Mouse (Mus musculus) forebrain, embryonic 11.5 days (tissue): ENCODE results near the gene Cdh23. TPM values are rescaled to one million over a fixed set of nuclear protein-coding genes. Genes with fewer than 3 reads are reported as not detected.
A peak's percentile ranks its signal among the peaks of the same experiment; 100 is the strongest.

Experiments
- ATAC-seq: fragments of 200-750 bp; cut with Nextera tagmentation; replicated peaks from 2 replicates; pipeline ENCODE4 v1.8.0; 2017; ENCODE audit warnings: moderate TSS enrichment; ENCODE audit not compliant: low FRiP score
- DNase-seq: peaks from one replicate; pipeline ENCODE4 v3.0.0-alpha.2; 2017; ENCODE audit warnings: low spot score
- H3K27ac ChIP-seq: fragments of 300-500 bp; sonication (generic); 2 replicates; pipeline ENCODE4 v1.5.1; 2014; ENCODE audit warnings: low read depth, low read length
- H3K27me3 ChIP-seq: fragments of 300-500 bp; sonication (generic); 2 replicates; pipeline ENCODE4 v1.6.1; 2014; ENCODE audit warnings: mild to moderate bottlenecking, low read length, mixed read lengths; ENCODE audit not compliant: control insufficient read depth, insufficient read depth
- H3K36me3 ChIP-seq: fragments of 300-500 bp; sonication (generic); 2 replicates; pipeline ENCODE4 v1.6.1; 2014; ENCODE audit warnings: mild to moderate bottlenecking, low read length, moderate library complexity, mixed read lengths; ENCODE audit not compliant: control insufficient read depth, insufficient read depth
- H3K4me1 ChIP-seq: fragments of 300-500 bp; sonication (generic); replicated peaks from 2 replicates; pipeline ENCODE4 v1.6.1; 2014; ENCODE audit warnings: low read length, mixed read lengths; ENCODE audit not compliant: control insufficient read depth, insufficient read depth
- H3K4me2 ChIP-seq: fragments of 300-500 bp; sonication (generic); 2 replicates; pipeline ENCODE4 v1.6.1; 2014; ENCODE audit warnings: low read depth, mild to moderate bottlenecking, low read length, moderate library complexity, mixed read lengths; ENCODE audit not compliant: severe bottlenecking
- H3K4me3 ChIP-seq: fragments of 300-500 bp; sonication (generic); 2 replicates; pipeline ENCODE4 v1.5.1; 2014; ENCODE audit warnings: low read depth, low read length
- H3K9ac ChIP-seq: fragments of 300-500 bp; sonication (generic); 2 replicates; pipeline ENCODE4 v1.6.1; 2014; ENCODE audit warnings: low read length
- H3K9me3 ChIP-seq: fragments of 300-500 bp; sonication (generic); 2 replicates; pipeline ENCODE4 v1.6.1; 2016; ENCODE audit warnings: low read length, mixed read lengths; ENCODE audit not compliant: control insufficient read depth
- WGBS: fragments of 180-500 bp; shearing (Covaris S2); extraction: QIAGEN DNeasy Blood & Tissue Kit; methylation state at CpG from one replicate; pipeline ENCODE4 v1.1.7; 2014; 5-methylcytosine and 5-hydroxymethylcytosine counted together
- polyA plus RNA-seq: library from polyadenylated mRNA; unstranded; fragments of >200 nt; fragmentation: Nextera tagmentation; extraction: Ambion mirVana; gene quantifications from 2 replicates; pipeline ENCODE4 v1.2.1, GENCODE M21; 2014

The Cdh23 gene
- polyA plus RNA-seq, 1 experiment from 2014 or later = 0.36 TPM

DNA sequence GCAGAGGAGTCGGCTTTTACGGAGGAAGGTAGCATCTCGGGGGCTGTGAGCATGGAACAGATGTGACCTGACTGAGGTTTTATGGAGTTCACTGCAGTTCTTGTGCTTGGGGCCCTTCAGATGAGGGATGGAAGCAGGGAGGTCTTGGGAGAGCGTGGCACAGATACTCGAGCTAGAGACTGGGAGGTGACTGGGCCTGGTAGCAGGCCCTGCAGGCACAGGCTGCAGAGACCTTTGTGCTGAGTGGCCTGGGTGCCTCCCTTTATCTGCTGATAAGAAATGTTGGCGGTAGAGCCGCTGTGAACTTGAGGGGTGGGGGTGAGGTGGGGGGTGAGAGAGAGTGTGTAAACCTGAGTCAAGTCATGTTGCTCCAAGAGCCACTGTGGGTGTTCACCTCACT, 361.7 kb downstream of the Cdh23 start:
- Histone ChIP-seq H3K36me3 (no peaks in the 10 kb centered on the region), H3K4me3 (no peak overlapping the region), H3K9me3 (no peaks in the 10 kb centered on the region), H3K4me1 (no peaks in the 10 kb centered on the region), H3K4me2 (no peak overlapping the region), H3K27me3 (no peaks in the 10 kb centered on the region), H3K9ac (no peak overlapping the region), H3K27ac (no peak overlapping the region)
- ATAC-seq (no peak), DNase-seq (no peak)
- 86% methylated on average over 7 of the region's 7 CpGs for WGBS

DNA sequence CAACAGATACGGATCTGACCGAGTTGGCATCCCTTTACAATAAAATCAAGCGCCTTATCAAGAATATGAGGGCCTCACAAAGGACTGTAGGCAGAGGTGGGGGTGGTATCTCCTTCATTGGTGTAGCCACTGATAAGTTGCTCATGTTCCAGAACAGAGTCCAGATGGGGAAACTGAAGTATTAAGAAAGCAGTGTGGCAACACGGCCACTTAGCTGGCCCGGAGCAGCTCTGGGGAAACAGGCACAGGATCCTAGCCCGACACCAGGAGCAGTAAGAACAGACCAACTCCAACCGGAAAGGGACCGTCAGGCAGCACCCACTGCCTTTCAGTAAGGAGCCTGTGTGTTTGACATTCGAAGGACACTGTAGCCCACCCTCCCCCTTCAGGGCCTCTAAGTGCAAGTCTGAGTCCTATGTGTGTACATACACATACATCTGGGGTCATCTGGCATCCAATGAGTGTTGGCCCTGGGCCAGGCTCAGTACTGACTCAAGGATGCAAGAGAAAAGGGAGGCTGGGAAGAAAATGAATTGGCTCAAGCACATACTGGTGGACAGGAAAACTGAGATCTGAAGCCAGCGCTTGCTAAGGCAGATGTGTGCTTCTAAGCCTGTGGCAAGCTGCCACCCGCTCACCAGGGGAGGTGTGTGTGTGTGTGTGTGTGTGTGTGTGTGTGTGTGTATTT, 367.2 kb downstream of the Cdh23 start:
- ATAC-seq (no peak), DNase-seq (no peak)
- H3K4me1 ChIP-seq = no peaks in the 10 kb centered on the region
- WGBS = 90% methylated on average over 11 of the region's 11 CpGs
- no peak overlapping the region for H3K9ac ChIP-seq
- H3K27me3 ChIP-seq = no peaks in the 10 kb centered on the region
- no peak overlapping the region for H3K4me2 ChIP-seq
- H3K4me3 ChIP-seq = no peak overlapping the region
- no peak overlapping the region for H3K27ac ChIP-seq
- H3K36me3 ChIP-seq = no peaks in the 10 kb centered on the region
- H3K9me3 ChIP-seq = no peaks in the 10 kb centered on the region

DNA sequence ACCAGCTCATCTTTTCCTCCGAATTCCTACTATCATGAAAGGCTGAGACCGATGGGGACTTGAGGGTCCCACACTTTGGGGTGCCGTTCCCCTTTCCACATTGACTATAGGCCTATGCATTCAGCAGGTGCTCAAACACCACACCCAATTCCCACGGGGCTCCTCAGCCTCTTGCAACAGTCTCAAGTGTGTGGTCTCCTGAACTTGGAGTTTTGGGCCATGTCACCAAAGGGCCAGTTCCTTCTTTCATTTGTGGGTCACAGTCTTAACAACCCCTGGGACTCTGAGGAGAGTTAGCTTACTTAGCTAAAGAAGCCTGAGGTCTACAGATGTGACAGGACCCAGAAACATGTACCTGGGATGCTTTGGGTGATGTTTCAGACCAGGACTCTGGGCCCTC, 380.1 kb downstream of the Cdh23 start:
- DNase-seq (no peak), ATAC-seq (no peak)
- Histone ChIP-seq H3K4me1 (no peaks in the 10 kb centered on the region), H3K4me3 (no peak overlapping the region), H3K9me3 (no peaks in the 10 kb centered on the region), H3K4me2 (no peak overlapping the region), H3K9ac (no peak overlapping the region), H3K27ac (no peak overlapping the region), H3K36me3 (no peaks in the 10 kb centered on the region), H3K27me3 (no peaks in the 10 kb centered on the region)
- WGBS = 87% methylated on average over 4 of the region's 4 CpGs

DNA sequence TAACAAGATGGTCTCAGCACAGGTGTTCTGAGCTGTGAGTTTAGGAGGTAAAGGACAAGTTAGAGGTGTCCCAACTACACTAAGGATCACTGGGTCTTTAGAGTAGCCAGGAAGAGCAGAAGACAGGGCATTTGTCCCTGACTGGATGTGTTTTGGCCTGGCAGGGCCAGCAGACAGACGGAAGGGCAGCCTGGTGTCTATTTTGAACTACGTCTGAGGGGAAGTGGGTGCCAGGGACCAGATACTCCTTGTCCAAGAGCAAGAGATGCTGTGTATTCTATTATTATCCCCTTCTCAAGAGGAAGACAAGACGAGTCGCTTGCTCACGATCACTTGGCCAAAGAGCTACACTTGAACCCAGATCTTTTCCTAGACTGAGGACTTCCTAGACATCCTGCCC, 382.7 kb downstream of the Cdh23 start:
- H3K9ac ChIP-seq = no peak overlapping the region
- over 99% methylated on average over 5 of the region's 5 CpGs for WGBS
- H3K36me3 ChIP-seq = no peaks in the 10 kb centered on the region
- ATAC-seq (no peak), DNase-seq (no peak)
- H3K4me1 ChIP-seq = no peaks in the 10 kb centered on the region
- H3K4me2 ChIP-seq = no peak overlapping the region
- H3K27me3 ChIP-seq = no peaks in the 10 kb centered on the region
- no peak overlapping the region for H3K27ac ChIP-seq
- H3K9me3 ChIP-seq = no peaks in the 10 kb centered on the region
- no peak overlapping the region for H3K4me3 ChIP-seq

DNA sequence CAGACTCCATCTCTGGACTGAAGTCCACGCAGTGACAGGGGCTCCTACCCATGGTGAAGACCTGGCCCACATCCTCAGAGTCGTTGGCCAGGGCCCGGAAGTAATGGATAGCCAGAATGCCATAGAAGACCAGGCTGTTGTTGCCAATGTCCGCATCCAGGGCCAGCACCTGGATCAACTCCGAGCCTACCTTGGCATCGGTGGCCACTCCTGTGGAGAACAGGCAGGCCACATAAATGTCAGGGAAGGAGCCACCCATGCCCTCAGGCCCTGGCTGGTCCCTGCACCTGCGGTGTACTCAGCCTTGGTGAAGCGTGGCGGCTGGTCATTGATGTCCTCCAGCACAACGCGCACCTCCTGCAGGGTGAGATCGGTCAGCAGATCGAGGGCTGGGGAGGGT, 385.7 kb downstream of the Cdh23 start:
- 94% methylated on average over 13 of the region's 13 CpGs for whole genome bisulfite sequencing

DNA sequence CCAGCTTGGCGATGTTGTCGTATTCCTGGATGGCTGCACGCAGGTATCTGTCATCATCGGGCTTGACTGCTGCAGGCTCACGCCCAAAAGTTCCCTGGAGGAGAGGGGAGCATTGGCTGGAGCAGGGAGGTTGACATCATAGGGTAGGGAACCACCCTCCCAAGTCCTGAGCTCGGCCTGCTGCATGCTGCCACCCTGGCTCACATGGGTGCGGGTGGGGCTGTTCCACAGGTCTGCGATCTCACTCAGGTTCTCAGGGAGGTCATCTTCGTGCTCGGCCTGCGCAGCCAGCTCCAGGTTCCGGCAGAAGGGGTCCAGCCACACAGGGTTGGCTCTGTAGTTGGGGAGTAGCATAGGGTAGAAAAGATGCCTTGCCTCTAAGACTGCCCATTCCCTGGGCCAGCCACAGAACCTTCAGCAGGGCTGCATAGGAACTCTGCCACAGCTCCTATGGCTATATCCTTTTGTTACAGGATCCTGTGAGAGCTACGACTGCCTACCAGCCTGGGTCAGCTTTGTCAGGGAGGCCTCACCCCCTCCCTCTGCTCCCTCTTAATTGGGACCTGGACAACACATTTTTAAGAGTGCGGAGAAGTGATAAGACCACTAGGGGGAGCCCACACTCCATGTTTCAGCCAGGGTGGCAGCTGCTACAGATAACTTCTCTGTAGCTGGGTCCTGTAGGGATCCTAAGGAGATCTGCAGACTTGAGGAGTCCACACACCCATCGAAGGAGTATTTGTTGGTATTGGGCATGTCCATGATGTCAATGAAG, 391.2 kb downstream of the Cdh23 start:
- Histone ChIP-seq H3K9ac (no peak overlapping the region), H3K4me2 (no peak overlapping the region), H3K9me3 (no peaks in the 10 kb centered on the region), H3K36me3 (peaks cover 7% of the 10 kb centered on the region; the same call in 1 of the 2 replicates), H3K4me1 (no peaks in the 10 kb centered on the region), H3K4me3 (no peak overlapping the region), H3K27me3 (no peaks in the 10 kb centered on the region), H3K27ac (no peak overlapping the region)
- ATAC-seq (peak; percentile 82), DNase-seq (peak; percentile 88)
- 68% methylated on average over 15 of the region's 15 CpGs for WGBS

More for the DNA sequence above, 385.7 kb downstream of the Cdh23 start:
- ATAC-seq (no peak), DNase-seq (no peak)
- no peaks in the 10 kb centered on the region for H3K36me3 ChIP-seq
- no peaks in the 10 kb centered on the region for H3K27me3 ChIP-seq
- H3K4me2 ChIP-seq = no peak overlapping the region
- H3K4me1 ChIP-seq = no peaks in the 10 kb centered on the region
- no peak overlapping the region for H3K4me3 ChIP-seq
- H3K27ac ChIP-seq = no peak overlapping the region
- H3K9ac ChIP-seq = no peak overlapping the region
- no peaks in the 10 kb centered on the region for H3K9me3 ChIP-seq

DNA sequence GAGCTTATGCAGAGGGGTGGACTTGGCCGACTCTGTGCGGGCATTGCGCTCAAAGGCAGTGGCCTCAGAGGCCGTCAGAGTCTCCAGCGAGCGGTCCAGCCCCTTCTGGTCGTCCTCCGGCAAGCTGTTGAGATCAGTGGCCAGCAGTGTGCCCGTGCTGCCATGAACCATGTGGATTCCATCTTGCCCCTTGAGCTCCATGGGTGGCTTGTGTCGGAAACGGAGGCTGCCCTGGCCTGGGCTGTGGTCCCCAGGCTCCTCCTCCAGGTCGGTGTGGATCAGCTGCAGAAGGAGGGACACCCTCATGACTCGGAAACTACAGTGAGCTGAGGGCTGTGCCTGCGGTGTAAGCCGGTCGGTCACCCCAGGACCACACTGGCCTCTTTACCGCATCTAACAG, 392.9 kb downstream of the Cdh23 start:
- Histone ChIP-seq H3K27ac (no peak overlapping the region), H3K27me3 (no peaks in the 10 kb centered on the region), H3K4me1 (no peaks in the 10 kb centered on the region), H3K4me3 (no peak overlapping the region), H3K9ac (no peak overlapping the region), H3K4me2 (no peak overlapping the region), H3K9me3 (no peaks in the 10 kb centered on the region), H3K36me3 (peaks cover 11% of the 10 kb centered on the region)
- ATAC-seq = no peak
- DNase-seq = no peak
- WGBS = 86% methylated on average over 17 of the region's 17 CpGs

DNA sequence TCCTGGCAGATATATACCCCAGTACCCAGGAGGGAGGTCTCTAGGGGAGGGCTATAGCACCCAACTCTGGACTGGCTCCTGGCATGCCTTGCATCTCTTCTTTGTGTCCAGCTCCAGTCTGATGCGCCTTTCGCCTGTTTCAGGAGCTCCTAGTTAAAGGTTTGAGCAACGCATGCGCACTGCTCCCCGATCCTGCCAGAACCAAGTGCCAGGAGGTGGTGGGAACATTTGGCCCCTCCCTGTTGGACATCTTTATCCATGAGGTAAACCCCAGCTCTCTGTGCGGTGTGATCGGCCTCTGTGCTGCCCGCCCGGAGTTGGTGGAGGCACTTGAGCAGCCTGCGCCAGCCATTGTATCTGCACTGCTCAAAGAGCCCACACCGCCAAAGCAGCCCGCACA, 396.7 kb downstream of the Cdh23 start:
- no peak overlapping the region for H3K4me2 ChIP-seq
- no peaks in the 10 kb centered on the region for H3K4me1 ChIP-seq
- H3K9me3 ChIP-seq = no peaks in the 10 kb centered on the region
- no peak overlapping the region for H3K27ac ChIP-seq
- H3K27me3 ChIP-seq = no peaks in the 10 kb centered on the region
- no peak for ATAC-seq
- 95% methylated on average over 12 of the region's 12 CpGs for WGBS
- no peak overlapping the region for H3K9ac ChIP-seq
- no peak for DNase-seq
- H3K4me3 ChIP-seq = no peak overlapping the region
- peaks cover 17% of the 10 kb centered on the region for H3K36me3 ChIP-seq

DNA sequence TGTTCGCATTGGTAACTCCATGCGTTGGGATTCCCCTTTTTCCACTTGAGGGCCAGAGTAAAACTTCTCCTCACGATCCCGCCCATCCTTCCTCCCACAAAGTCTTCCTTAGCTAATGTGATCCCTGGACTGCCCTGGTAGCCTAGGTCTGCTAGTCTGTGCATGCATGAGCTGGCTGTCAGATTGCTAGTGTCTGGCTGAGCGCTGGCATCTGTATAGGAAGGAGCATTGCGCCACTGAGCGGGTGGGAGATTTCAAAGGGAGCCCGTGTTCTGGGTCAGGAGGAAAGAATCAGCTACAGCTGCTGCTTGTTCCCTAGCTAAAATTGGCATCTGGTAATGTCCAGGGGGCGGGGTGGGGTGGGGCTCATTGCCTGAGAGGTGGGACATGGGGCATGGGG, 400.3 kb downstream of the Cdh23 start:
- ATAC-seq (no peak), DNase-seq (no peak)
- no peak overlapping the region for H3K9ac ChIP-seq
- no peaks in the 10 kb centered on the region for H3K4me1 ChIP-seq
- 81% methylated on average over 9 of the region's 9 CpGs for WGBS
- H3K27ac ChIP-seq = no peak overlapping the region
- H3K9me3 ChIP-seq = no peaks in the 10 kb centered on the region
- no peak overlapping the region for H3K4me2 ChIP-seq
- H3K4me3 ChIP-seq = no peak overlapping the region
- H3K36me3 ChIP-seq = peaks cover 20% of the 10 kb centered on the region
- H3K27me3 ChIP-seq = no peaks in the 10 kb centered on the region
